Mouse (Mus musculus): ENCODE measurements around the gene Neurog2.

Gene Neurog2

DNA sequence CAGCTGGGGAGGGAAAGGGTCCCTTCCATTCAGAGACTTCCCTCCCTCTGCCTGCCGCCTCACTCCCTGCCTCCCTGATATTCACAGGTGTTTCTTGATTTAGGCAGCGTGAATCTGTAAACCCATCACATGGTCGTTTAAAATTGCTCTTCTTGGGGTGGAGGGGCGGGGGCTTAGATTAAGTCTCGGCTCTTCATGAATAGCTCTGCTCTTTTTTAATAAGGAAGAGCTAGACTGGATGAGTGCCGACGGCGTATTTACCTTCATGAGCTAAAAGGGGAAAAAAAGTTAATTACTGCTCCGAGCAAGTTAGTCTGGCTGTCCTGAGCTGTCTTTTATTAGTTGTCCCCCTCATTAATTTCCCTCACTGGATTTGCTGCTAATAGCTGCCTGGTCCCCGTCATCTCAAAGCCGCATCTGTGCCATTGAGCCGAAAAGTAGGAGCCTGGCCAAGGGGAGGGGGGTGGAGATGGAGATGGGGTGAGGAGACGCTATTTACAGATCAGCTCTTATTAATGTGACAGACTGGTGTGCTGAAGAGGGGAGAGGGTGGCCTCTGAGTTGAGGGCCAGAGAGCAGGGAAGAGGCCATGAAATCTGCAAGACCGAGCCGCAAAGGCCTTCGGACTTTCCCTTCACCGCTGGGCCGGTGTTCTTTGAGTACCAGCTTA, 13.4 kb downstream of the Neurog2 start:
- no peak for DNase-seq

DNA sequence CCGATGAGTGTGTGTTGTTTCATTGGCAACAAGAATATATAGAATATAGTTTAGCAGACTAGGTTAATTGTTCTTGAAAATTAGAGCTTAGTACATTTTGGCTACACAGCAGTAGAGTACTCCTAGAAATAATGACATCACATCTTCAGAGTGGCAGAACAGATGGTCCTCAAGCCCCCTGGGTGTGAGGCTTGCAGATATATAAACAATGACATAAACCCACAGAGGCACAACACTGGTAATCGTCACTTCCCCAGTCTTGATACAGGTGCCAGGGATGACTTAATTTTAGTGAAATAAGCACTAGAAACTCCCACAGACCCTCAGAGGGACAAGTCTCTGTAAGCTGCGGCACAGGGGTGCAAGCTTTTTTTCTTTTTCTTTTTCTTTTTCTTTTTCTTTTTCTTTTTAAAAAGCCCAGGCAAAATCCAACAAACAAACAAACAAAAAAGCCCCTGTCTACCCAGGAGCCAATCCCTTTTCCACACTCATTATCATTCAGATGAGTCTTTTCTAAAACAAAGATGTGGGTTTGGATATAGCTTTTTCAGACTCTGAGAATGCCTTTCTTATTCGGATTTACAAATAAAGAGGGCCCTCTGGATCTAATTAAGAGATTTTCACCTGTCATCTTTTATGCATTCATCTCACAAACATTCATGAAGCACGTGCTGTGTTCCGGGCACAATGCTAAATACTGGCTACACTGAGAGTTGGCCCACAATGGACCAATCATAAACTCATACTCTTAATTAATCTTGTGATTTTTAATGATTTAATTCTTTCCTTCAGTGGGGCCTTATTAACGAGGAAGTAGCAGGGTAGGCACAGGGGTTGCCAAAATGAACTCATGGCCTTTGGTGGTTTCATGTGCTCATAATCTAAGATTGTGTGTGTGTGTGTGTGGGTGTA, 19.1 kb downstream of the Neurog2 start:
- no peak for DNase-seq

DNA sequence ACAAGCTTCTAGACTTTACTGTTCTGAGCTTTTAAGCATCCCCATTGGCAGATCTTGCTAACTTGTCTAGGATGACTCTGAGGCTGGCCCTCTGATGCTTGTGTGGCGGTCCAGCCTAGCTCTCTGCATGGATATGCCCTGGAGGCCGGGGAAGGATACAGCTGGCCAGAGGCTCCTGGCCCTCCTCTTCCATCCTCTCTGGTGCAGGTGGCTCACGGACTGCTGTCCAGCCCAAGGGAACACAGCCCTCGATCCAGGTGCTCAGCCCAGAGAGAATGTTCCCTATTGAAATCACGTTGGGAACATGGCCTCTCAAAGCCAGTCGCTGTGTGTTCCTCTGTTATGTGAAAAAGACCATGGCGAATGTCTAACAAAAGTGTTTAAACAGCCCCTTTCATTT, 27.8 kb downstream of the Neurog2 start:
- no peak for DNase-seq

DNA sequence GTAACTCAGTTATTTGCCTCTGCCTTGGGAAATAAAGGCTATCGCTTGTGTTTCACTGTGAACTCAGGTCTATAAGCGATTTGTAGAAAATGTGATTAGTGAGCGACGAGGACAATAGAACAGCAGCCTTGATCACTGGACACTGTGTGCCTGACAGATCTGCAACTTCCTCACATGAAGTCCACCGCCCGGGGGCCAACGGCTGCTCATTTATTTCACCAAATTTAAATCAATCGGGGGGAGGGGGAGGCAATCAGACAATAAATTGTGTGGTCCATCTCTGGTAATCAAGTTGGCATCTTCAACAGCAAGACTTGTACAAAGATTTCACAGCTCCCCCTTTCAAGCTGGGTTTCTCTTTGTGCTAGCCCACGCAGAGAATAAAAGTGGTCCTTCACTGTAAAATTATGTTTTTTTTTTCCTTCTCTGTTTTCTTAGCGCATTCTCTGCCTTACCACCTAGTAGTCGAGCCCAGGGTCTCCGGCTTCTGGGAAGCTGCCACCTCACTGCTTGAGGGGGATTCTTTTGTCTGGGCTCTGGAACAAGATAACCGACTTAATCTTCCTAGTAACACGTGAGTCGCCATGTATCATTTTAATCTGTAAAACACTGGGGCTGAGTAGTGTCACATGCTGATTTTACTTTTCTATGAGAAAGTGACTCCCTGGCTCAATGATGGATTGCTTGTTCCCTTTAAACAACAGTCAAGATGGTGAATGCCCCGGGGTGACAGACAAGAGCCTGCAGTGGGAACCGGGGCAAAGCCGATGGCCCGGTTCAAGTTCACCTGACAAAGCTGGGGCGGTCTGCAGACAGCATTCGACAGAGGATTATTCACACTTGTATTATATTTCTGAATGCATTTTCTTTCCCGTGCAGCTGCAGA, 29.0 kb downstream of the Neurog2 start:
- DNase-seq, result no peak

DNA sequence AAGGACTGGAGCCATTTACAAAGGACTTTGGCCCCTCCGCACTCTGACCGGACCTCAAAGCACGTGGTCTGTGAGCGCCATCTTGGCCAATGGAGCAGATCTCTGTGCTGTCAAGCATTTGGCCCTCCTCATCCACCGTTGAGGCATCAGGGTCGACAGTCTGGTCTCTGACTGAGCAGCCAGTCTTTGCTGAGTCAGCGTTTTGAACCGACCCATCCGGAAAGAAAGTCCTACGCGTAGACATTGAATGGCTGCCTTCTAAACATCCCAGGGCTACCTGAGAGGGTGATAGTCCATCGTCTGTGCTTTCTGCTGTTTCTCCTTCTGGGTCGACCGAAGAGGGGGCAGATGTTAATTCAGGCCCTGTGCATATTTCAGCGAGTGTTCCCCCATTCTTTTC, 46.8 kb downstream of the Neurog2 start:
- no peak for DNase-seq

Data from cerebellum, adult 8-10 months (tissue).